Mouse (Mus musculus) kidney, embryonic 14.5 days (tissue): Measurements from ENCODE around the gene Tesk2. TPM values are rescaled to one million over a fixed set of nuclear protein-coding genes. Genes with fewer than 3 reads are reported as not detected.

Experiments used
- ATAC-seq: fragments of 200-750 bp; cut with Nextera tagmentation; 2 replicates; pipeline ENCODE4 v1.8.0; 2017; ENCODE audit warnings: moderate number of reproducible peaks, mild to moderate bottlenecking, moderate TSS enrichment, moderate library complexity; ENCODE audit not compliant: low FRiP score, low TSS enrichment
- H3K27ac ChIP-seq: fragments of 300-500 bp; sonication (generic); 2 replicates; pipeline ENCODE4 v1.5.1; 2014; ENCODE audit warnings: low read depth, mild to moderate bottlenecking, low read length, moderate library complexity, mixed read lengths
- H3K27me3 ChIP-seq: fragments of 300-500 bp; sonication (generic); 2 replicates; pipeline ENCODE4 v1.6.1; 2014; ENCODE audit warnings: mild to moderate bottlenecking, low read length; ENCODE audit not compliant: control insufficient read depth, insufficient read depth
- H3K36me3 ChIP-seq: fragments of 300-500 bp; sonication (generic); 2 replicates; pipeline ENCODE4 v1.6.1; 2014; ENCODE audit warnings: low read length, mixed read lengths; ENCODE audit not compliant: control insufficient read depth, insufficient read depth
- H3K4me1 ChIP-seq: fragments of 300-500 bp; sonication (generic); 2 replicates; pipeline ENCODE4 v1.6.1; 2014; ENCODE audit warnings: low read length, mixed read lengths; ENCODE audit not compliant: control insufficient read depth, insufficient read depth
- H3K4me2 ChIP-seq: fragments of 300-500 bp; sonication (generic); replicated peaks from 2 replicates; pipeline ENCODE4 v1.6.1; 2014; ENCODE audit warnings: low read depth, mild to moderate bottlenecking, low read length
- H3K4me3 ChIP-seq: fragments of 300-500 bp; sonication (generic); 2 replicates; pipeline ENCODE4 v1.5.1; 2014; ENCODE audit warnings: mild to moderate bottlenecking, low read length
- H3K9ac ChIP-seq: fragments of 300-500 bp; sonication (generic); 2 replicates; pipeline ENCODE4 v1.6.1; 2014; ENCODE audit warnings: low read depth, mild to moderate bottlenecking, low read length, moderate library complexity
- H3K9me3 ChIP-seq: fragments of 300-500 bp; sonication (generic); 2 replicates; pipeline ENCODE4 v1.6.1; 2016; ENCODE audit warnings: low read length; ENCODE audit not compliant: control insufficient read depth
- WGBS: fragments of 180-500 bp; shearing (Covaris S2); extraction: QIAGEN DNeasy Blood & Tissue Kit; methylation state at CpG from one replicate; pipeline ENCODE4 v1.1.7; 2014; 5-methylcytosine and 5-hydroxymethylcytosine counted together
- polyA plus RNA-seq: library from polyadenylated mRNA; unstranded; fragments of >200 nt; fragmentation: Nextera tagmentation; extraction: Ambion mirVana; gene quantifications from 2 replicates; pipeline ENCODE4 v1.2.1, GENCODE M21; 2014

Tesk2 gene
- polyA plus RNA-seq, 1 experiment from 2014 or later: 7.4 TPM

DNA sequence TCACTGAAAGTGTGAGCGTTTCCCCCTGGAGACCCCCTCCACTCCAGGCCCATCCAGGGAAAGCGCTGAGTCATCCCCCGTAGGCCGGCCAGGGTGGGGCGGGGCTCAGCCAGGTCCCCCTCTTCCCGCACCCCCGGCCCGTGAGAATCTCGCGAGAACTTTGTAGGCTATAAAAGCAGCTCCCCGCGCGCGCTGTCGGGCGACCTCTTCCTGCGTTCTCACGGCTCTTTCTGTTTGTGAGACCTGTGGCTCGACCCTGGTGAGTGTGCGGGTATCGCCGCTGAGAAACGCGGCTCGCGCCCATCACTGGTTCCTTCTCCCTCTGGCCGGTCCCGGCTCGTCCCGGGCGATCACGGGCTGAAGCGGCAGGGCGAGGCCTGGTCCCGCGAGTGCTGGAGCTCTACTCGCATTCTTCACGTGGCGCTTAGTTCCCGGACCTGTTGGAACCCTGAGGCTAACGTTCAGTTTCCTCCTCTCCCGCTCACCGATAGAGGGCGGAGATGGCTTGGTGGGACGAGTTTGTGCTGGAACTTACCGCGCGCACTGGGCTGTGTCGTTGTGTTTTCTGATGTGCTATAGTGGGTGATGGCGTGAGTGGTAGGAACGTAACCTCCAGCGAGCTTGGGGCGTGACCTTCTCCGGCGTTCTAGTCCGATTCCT is 35.2 kb upstream of the Tesk2 start, which contains the start of gene Prdx1:
Gene Prdx1, plus strand, starts transcription at position 143 of the 660 bp plus-strand sequence.
- H3K4me3 ChIP-seq: peak within 1 kb of the TSS; percentile 69
- H3K9me3 ChIP-seq: no peaks in the 10 kb centered on the region
- under 1% methylated on average over 56 of the region's 56 CpGs for WGBS
- peak; percentile 98 for ATAC-seq
- peak within 1 kb of the TSS; percentile 75 for H3K4me2 ChIP-seq
- no peaks in the 10 kb centered on the region for H3K27me3 ChIP-seq
- peak within 1 kb of the TSS; percentile 77 for H3K9ac ChIP-seq
- peaks cover 29% of the 10 kb centered on the region for H3K36me3 ChIP-seq
- peak within 1 kb of the TSS; percentile 95 for H3K27ac ChIP-seq
- H3K4me1 ChIP-seq: peaks cover 19% of the 10 kb centered on the region; the same call in 1 of the 2 replicates

DNA sequence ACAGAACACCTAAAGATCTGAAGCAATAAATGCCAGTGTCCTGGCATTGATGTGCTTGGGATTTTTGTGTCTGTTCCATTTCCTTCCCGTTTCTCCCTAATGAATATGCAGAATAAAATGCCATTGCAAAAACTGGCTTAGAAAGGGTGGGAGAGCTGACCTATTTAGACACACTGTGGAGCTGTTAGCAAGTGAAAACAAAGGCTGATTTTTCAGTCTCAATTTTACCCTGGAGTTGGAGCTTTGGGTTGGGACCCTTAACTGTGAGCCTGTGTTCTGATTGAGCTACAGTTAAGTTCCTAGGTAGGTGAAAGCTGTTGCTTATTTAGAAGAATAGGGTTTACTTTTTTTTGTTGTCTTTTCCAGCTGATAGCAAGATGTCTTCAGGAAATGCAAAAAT is 33.7 kb upstream of the Tesk2 start:
- Histone ChIP-seq H3K4me2 (peak overlapping the region; percentile 75), H3K9me3 (no peaks in the 10 kb centered on the region), H3K27ac (no peak overlapping the region), H3K4me3 (peak overlapping the region; percentile 69), H3K9ac (peak overlapping the region; percentile 77; the same call in 1 of the 2 replicates), H3K36me3 (peaks cover 44% of the 10 kb centered on the region), H3K27me3 (no peaks in the 10 kb centered on the region), H3K4me1 (peaks cover 19% of the 10 kb centered on the region; the same call in 1 of the 2 replicates)
- WGBS: 25% methylated on average over 1 of the region's 1 CpGs
- ATAC-seq: no peak

DNA sequence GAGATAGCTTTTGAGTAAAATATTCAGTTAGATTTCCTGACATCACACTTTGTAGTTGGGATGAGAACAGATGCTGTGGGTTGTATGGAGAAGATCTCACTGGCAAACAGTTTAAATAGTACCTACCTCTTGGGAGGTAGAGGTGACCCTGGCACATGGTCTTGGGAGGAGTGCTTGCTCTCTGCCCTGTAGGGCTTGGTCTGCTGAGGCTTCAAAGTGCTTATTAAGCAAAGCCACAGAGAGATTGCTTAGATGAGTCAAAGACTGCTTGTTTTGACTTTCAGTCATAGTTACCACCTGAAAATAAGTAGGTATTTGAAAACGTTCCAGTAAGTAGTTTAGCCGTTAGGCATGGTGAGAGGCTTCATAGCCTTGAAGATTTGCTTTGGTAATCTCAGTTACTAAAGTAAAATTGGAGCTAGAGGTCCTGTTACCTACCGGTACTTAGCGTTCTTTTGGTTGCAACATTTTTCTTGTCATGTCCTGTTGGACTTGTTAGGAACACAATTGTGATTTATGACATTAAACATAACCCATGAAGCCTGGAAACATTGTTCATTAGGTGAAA is 31.4 kb upstream of the Tesk2 start:
- 86% methylated on average over 4 of the region's 4 CpGs for WGBS
- Histone ChIP-seq H3K27me3 (no peaks in the 10 kb centered on the region), H3K36me3 (peaks cover 66% of the 10 kb centered on the region), H3K4me1 (peaks cover 19% of the 10 kb centered on the region; the same call in 1 of the 2 replicates), H3K4me3 (no peak overlapping the region), H3K4me2 (no peak overlapping the region), H3K27ac (no peak overlapping the region), H3K9ac (no peak overlapping the region), H3K9me3 (no peaks in the 10 kb centered on the region)
- no peak for ATAC-seq

DNA sequence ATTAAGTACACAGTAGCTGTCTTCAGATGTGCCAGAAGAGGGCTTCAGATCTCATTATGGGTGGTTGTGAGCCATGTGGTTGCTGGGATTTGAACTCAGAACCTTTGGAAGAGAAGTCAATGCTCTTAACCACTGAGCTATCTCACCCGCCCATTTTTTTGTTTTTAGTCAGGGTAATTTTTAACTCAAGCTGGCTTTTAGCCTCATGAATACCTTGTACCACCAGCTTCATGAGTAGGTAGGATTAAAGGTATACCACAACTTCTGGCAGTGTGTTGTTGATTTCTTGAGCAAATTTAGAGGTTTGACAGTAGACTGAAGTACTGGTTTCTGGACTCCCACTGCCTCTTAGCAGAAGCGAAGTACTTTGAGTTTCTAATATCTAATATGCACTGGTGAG is 28.6 kb upstream of the Tesk2 start:
- peaks cover 7% of the 10 kb centered on the region; the same call in 1 of the 2 replicates for H3K4me1 ChIP-seq
- H3K9ac ChIP-seq: no peak overlapping the region
- 92% methylated on average over 2 of the region's 2 CpGs for WGBS
- H3K27ac ChIP-seq: no peak overlapping the region
- H3K27me3 ChIP-seq: no peaks in the 10 kb centered on the region
- H3K4me2 ChIP-seq: no peak overlapping the region
- peaks cover 88% of the 10 kb centered on the region for H3K36me3 ChIP-seq
- no peak for ATAC-seq
- no peaks in the 10 kb centered on the region for H3K9me3 ChIP-seq
- H3K4me3 ChIP-seq: no peak overlapping the region

DNA sequence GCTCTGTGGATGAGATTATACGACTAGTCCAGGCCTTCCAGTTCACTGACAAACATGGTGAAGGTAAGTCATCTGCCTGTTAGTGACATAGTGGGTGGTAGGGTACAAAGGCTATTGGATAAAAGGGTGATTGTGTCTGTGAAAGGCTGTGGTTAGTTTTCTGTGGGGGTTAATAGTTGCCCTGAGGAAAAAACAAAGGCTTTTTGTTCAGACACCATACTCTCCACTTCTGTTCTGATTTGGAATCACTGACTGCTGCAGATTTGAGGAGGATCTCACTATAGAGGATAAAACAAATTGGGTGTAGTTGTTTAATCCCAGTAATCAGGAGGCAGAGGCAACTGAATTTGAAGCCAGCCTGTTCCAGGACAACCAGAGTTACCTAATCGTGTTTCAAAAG is 27.0 kb upstream of the Tesk2 start:
- ATAC-seq: no peak
- no peaks in the 10 kb centered on the region for H3K9me3 ChIP-seq
- no peaks in the 10 kb centered on the region for H3K27me3 ChIP-seq
- 86% methylated on average over 2 of the region's 2 CpGs for WGBS
- H3K9ac ChIP-seq: no peak overlapping the region
- H3K4me2 ChIP-seq: no peak overlapping the region
- H3K36me3 ChIP-seq: peaks cover 91% of the 10 kb centered on the region
- H3K4me1 ChIP-seq: no peaks in the 10 kb centered on the region
- H3K27ac ChIP-seq: no peak overlapping the region
- no peak overlapping the region for H3K4me3 ChIP-seq

DNA sequence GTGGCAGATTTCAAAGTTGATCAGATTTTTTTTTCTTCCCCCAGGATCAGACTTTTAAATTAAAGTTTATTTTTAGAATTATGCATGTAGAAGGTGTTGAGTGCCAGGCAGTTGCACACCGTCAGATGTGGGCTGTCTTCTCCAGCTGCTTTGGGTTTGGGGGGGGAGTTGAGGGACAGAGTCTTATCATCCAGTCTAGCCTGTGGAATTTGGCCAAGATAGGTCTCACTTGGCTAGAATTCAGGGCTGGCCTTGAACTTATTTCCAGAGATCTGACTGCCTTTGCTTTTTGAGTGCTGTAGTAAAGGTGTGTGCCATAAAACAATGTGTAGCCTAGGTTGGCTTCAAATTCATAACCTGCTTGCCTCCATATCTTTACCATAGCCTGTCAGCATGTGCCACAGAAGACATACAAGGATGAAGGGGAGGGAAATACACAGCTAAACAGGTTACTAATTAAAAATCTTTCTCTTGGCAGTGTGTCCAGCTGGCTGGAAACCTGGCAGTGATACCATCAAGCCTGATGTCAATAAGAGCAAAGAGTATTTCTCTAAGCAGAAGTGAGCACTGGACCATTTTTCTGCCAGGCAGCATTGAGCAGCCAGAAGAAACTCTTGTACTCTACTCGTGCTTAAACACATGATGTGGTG is 21.9 kb upstream of the Tesk2 start:
- Histone ChIP-seq H3K4me2 (no peak overlapping the region), H3K4me3 (no peak overlapping the region), H3K27ac (no peak overlapping the region), H3K4me1 (no peaks in the 10 kb centered on the region), H3K27me3 (no peaks in the 10 kb centered on the region), H3K36me3 (peaks cover 71% of the 10 kb centered on the region), H3K9ac (no peak overlapping the region), H3K9me3 (no peaks in the 10 kb centered on the region)
- no peak for ATAC-seq
- 95% methylated on average over 2 of the region's 2 CpGs for WGBS

DNA sequence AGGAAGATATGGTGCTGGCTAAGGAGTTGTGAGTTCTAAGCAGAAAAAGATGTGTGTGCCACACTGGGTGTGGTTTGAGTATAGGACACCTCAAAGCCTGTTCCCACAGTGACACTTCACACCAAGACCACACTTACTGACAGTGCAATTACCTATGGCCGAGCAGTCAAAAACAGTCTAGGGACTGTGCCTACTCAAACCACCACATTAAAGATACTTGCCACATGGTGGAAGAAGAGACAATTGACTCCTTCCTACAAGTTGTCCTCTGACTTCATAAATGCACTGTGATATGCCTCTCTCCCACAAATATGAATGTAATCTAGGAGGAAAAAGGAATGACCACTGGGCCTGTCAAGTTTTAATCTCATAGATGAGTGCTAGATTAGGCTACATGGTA is 19.8 kb upstream of the Tesk2 start:
- WGBS: 67% methylated on average over 1 of the region's 1 CpGs
- no peak for ATAC-seq
- H3K36me3 ChIP-seq: peaks cover 52% of the 10 kb centered on the region

DNA sequence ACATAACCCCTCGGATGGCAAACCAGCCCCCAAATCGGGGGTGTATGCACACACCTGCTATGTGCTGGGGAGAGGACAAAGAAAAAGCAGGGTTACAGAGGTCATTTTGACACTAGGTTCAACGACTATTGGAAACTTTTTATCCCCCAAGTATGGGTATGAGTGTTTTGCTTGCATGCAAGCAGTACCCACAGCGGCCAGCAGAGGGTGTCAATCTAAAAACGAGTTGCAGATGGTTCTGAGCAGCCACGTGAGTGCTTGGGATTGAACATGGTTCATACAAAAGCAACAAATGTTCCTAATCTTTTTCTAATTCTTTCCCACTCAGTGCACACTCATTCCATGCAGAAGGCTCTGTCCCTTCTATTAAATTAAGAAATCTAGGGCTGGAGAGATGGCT is 16.9 kb upstream of the Tesk2 start:
- Histone ChIP-seq H3K4me3 (no peak overlapping the region), H3K27me3 (no peaks in the 10 kb centered on the region), H3K4me1 (0 out of 2 replicates have a peak, but pooled peaks cover 6% of the 10 kb centered on the region), H3K9ac (no peak overlapping the region), H3K36me3 (peaks cover 30% of the 10 kb centered on the region), H3K27ac (no peak overlapping the region), H3K4me2 (no peak overlapping the region), H3K9me3 (no peaks in the 10 kb centered on the region)
- no peak for ATAC-seq
- 32% methylated on average over 6 of the region's 6 CpGs for WGBS

More for the DNA sequence above, 19.8 kb upstream of the Tesk2 start:
- Histone ChIP-seq H3K4me1 (no peaks in the 10 kb centered on the region), H3K27me3 (no peaks in the 10 kb centered on the region), H3K4me3 (no peak overlapping the region), H3K9me3 (no peaks in the 10 kb centered on the region), H3K27ac (no peak overlapping the region), H3K4me2 (no peak overlapping the region), H3K9ac (no peak overlapping the region)

DNA sequence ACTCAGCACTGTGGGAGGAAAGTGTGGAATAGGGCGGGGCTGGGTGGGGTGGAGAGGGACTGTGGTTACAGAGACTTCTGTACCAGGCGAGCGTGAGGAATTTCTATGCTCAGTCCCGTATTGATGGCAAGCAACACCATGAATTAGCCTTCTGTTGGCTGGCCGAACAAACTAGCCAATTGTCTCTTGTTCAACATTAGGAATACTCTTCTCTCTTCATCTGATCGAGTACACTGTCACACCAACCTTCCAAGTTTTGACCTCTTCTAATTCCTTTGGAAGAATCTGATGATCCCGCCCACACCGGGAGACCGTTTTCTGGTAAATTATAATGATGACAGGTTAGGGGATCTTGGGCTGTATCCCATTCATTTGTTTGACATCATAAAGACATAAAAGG is 13.1 kb upstream of the Tesk2 start:
- Histone ChIP-seq H3K4me3 (peak overlapping the region; percentile 69), H3K27ac (no peak overlapping the region), H3K36me3 (peaks cover 7% of the 10 kb centered on the region), H3K27me3 (no peaks in the 10 kb centered on the region), H3K9me3 (no peaks in the 10 kb centered on the region), H3K4me2 (peak overlapping the region; percentile 64), H3K9ac (peak overlapping the region; percentile 65), H3K4me1 (0 out of 2 replicates have a peak, but pooled peaks cover 6% of the 10 kb centered on the region)
- 0 out of 2 replicates have a peak, but pooled peaks have one; percentile 8 for ATAC-seq
- 18% methylated on average over 9 of the region's 9 CpGs for WGBS
